Mouse (Mus musculus) T-cell, adult 2 months (primary cell): ENCODE measurements around the gene Olig1.

Experiments
- DNase-seq: peaks from one replicate; pipeline ENCODE4 v3.0.0; 2022; ENCODE audit warnings: low spot score

The Olig1 gene

DNA sequence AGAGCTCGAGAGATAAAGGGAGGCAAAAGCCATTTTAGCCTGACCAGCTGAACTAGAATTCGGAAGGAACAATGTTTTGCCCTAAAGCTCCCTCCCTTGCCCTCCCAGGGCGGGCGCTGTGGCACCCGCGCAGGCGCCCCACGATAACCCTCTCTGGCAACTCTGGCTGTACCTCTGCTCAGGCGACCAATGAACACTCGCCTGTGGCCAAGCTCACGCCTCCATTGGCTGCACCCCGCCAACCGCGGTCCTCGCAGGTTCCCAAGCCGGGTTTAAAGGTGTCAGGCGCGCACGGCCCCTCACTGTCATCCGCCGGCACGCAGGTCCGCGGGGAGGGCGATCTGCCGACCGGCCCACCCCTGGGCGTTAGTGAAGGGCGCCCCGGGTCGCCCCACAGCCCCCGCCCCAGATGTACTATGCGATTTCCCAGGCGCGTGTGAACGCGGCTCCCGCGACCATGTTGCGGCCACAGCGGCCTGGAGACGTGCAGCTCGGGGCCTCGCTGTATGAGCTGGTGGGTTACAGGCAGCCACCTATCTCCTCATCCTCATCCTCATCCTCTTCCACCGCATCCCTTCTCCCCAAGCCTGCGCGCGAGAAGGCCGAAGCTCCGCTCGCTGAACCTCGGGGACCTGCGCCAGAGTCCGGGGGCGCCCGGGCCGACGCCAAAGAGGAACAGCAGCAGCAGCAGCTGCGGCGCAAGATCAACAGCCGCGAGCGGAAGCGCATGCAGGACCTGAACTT is at the start of gene Olig1:
TSS of gene Olig1 (plus strand) at position 305 of the 744 bp plus-strand sequence.
- no peak for DNase-seq

DNA sequence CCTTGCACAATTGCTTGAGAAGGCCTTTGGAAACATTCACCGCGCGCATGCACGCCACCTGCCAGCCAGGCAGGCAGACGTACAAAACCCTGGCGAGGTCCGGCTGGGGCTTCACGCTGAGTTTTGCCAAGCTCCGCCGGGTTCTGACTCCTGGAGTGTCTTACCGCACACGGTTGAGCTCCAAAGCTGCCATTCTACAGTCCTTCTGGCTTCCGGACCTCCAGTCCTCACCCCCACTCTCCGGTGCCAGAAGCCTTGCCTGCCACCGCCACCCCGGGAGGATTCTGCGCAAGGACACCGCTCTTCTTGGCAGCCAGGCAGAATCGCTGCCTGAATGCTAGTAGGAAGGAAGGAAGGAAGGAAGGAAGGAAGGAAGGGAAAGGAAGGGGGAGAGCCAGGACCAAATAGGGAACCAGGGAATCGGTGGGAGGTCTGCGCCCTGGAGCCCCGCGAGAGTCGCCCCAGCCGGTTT is 47.4 kb upstream of the Olig1 start:
- DNase-seq, result no peak

GRCm38 (mm10) chr16:91222643-91223271 is 46.8 kb upstream of the Olig1 start:
- no peak for DNase-seq

GRCm38 (mm10) chr16:91223327-91224067 is 46.1 kb upstream of the Olig1 start:
- no peak for DNase-seq

DNA sequence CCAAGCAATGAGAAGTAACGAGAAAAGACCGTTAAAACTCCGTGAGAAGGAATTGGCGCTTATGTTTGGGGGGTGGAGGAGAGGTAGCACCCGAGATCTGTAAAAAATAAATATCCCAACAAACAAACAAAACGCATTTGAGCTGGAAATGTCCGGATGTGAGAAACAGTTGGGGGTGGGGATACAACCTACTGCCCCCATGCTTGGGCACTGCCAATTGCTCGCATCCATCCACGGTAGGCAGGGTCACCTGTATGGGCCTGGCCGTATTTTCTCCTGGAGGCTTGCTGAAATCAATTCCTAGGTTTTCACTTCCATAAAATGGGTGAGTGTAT is 45.5 kb upstream of the Olig1 start:
- DNase-seq, result no peak

DNA sequence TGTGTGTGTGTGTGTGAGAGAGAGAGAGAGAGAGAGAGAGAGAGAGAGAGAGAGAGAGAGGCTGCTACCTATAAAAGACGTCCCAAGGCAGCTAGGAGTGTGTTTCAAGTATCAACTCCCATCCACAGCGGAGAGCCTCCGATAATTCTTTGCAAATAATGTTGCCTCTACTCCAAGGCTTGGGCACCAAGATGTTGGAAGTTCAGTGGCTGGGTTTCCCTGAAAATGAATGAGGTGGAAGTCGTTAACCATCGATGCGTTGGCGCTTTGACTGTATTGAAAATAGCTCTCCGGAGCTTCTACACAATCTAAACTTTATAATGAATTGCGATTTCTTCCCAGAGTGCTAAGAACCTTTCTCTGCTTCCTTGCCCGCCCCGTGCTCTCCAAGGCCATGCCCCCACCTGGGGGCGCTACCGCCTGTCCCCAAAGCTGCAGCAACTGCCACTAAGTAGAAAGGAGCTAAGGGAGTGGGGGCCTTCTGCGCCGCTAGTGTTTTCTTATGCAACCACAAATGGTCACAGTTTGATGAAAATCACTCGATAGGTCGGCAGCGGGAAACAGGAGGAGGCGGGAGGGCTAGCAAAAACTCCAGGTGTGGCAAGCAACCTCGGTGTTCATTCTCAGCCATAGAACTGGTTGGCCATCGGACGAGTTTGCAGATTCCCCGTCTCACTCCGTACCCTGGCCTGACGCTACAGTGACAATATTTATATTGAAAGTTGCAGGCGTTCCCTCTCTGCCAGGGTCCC is 44.9 kb upstream of the Olig1 start:
- DNase-seq, result no peak

GRCm38 (mm10) chr16:91225233-91226037 is 44.1 kb upstream of the Olig1 start, which contains the start of gene Olig2:
Olig2 (plus strand) TSS chr16:91225457.
- DNase-seq, result no peak

DNA sequence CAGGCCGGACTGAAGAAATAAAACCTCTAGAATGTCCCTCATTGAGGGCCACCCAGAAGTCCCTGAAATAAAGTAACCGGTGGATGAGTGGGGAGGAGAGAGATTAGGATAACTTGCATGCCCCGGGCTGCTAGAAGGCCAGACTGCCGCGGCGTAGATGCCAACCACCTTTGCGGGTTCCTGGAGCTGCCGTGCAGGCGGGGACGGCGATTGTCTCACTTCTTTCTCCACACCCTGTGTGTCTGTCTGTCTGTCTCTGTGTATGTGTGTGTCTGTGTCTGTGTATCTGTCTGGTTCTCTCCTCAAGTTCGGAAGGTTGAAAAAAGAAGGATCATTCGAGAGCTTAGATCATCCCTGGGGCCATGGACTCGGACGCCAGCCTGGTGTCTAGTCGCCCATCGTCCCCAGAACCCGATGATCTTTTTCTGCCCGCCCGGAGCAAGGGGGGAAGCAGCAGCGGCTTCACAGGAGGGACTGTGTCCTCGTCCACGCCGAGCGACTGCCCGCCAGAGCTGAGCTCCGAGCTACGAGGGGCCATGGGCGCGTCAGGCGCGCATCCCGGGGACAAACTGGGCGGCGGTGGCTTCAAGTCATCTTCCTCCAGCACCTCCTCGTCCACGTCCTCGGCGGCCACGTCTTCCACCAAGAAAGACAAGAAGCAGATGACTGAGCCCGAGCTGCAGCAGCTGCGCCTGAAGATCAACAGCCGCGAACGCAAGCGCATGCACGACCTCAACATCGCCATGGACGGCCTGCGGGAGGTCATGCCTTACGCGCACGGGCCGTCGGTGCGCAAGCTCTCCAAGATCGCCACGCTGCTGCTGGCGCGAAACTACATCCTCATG is 43.3 kb upstream of the Olig1 start:
- no peak for DNase-seq

DNA sequence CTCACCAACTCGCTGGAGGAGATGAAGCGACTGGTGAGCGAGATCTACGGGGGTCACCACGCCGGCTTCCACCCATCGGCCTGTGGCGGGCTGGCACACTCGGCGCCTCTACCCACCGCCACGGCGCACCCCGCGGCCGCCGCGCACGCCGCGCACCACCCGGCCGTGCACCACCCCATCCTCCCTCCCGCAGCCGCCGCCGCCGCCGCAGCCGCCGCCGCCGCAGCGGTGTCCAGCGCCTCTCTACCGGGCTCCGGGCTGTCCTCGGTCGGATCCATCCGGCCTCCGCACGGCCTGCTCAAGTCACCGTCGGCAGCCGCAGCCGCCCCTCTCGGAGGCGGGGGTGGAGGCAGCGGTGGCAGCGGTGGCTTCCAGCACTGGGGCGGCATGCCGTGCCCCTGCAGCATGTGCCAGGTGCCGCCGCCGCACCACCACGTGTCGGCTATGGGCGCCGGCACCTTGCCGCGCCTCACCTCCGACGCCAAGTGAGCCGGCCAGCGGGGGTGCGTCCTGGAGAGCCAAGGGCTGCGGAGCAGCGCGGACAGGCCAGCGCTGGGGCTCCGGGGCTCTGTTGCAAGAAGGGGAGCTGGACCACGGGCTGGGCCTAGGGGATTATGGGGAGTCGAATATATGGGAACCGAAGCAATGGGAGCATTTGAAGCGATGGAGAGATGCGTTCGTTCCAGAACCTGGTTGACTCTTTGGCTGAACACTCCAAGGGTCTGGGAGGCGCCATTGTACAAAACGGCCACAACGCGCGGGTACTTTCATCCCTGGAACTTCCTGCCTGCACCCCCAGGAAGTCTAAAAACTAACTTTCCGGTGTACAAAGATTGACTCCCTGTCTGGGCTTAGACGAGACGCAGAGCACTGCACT is 42.5 kb upstream of the Olig1 start:
- no peak for DNase-seq

DNA sequence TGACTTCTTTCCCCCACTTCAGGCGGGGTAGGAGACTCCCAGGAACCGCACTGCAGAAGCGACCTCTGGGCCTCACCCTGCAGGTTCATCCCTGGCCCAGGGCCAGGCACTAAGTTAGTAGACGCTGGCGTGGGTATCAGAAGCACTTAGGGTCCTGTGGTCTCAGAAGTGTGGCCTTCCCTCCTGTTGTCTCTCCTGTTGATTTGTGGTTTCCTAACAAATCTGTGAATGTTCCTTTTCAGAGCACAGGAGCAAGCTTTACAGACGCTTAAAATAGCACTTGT is 41.9 kb upstream of the Olig1 start:
- no peak for DNase-seq

DNA sequence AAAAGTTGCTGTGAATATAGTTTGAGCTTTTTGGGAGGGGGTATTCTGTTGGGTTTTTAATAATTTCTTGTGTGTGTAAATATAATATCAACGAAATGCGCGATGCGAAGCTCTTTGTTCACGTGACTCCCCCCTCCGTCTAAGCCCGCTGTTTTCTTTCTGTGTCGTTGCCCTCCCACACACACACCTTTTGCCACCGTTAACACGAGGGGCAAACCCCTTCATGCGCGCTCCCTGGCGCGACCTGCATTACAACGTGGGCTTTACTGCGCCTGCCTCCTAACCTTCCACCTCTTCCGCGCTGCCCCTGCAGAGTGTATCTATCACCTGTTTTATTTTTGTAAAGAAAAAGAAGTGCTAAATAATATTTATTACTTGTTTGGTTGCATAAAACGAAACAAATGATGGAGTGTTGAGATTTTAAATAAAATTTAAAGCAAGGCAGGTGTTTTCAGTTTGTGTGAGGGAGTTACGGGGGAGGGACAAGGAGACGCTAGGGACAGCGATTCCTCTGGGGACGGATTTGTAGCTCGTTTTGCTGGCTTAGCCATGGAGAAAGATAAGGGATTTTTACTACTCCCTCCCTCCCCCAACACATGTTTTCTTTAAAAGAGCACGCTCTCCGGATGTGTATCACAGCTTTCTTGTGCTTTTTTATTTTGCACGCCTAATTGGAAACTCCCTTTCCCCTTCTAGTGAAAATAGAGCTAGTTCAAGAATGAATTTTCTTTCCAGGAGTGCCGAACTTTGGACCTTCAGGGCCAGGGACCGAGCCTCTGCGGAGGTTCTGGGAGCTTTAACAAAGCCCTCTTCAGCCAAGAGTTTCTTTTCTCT is 41.1 kb upstream of the Olig1 start:
- no peak for DNase-seq

- no peak for DNase-seq
Measured at GRCm38 (mm10) chr16:91229072-91229348, 40.6 kb upstream of the Olig1 start.

- DNase-seq, result no peak
Measured at GRCm38 (mm10) chr16:91229643-91230042, 39.9 kb upstream of the Olig1 start.

GRCm38 (mm10) chr16:91231781-91232469 is 37.6 kb upstream of the Olig1 start:
- DNase-seq, result no peak

DNA sequence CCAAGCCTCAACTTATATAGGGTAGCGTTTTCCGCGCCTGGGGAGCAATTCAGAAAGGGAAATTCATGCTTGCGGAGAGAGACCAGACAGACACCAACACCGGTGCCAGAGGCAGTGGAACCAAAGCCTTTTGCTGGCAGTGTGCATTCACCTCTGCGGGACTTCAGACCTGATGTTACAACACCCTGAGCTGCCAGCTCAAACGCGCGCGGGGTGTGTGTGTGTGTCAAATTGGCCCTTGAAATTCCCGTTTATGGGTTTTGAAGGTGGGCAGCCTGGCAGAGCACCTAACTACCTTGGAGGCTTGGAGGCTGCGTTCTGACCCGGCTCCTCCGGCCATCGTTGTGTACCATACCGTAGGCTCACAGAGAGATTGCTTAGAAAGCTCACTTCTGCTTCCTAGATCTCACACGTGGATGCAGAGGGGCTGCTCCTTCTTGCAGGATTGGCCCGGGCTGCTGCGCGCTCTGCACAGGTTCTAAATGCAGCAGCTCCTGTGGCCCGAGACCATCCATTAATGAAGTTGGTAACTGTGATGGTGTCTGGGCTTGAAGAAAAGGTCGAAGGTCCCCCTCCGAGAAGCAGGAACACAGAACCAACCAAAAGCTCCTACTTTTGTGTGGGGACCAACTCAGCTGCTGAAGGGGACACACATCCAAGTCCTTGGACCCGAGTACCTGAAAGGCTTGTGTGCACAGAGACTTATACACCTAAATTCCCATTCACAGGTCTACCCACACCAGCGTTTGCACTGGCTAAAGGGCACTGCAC is 36.9 kb upstream of the Olig1 start:
- no peak for DNase-seq

GRCm38 (mm10) chr16:91233241-91233944 is 36.2 kb upstream of the Olig1 start:
- DNase-seq, result no peak

GRCm38 (mm10) chr16:91239024-91239423 is 30.5 kb upstream of the Olig1 start:
- no peak for DNase-seq
